Mouse (Mus musculus): Measurements from ENCODE around the gene Pgbd1. TPM values are rescaled to one million over a fixed set of nuclear protein-coding genes. Genes with fewer than 3 reads are reported as not detected.
A peak's percentile ranks its signal among the peaks of the same experiment; 100 is the strongest.

Pgbd1 gene
- polyA plus RNA-seq, 1 experiment from 2014 or later, result 5.9 TPM

DNA sequence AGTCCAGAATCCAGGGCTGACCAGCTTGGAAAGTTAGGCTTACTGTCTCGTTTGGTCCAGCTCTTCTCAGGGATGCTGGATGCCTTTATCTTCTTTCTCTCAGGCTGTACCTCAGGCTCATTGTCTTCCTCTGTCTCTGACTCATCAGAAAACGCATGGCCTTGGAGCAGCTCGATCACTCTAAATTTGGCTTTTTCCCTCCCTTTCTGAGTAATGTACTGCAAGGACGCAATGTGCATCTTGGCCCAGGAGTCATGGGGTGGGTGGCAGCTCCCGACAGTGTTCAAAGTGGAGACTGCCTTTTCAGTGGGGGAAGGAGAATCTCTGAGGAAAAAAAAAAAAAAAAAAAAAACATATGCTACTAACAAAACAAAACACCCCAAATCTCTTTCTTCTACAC, 17.6 kb downstream of the Pgbd1 start:
- H3K9me3 ChIP-seq (ENCODE audit: control insufficient read depth, low read length), result no peaks in the 10 kb centered on the region
- no peak overlapping the region for H3K27ac ChIP-seq (ENCODE audit: low read depth, low read length)
- no peaks in the 10 kb centered on the region for H3K4me1 ChIP-seq (replicated peaks; ENCODE audit: control insufficient read depth, insufficient read depth, low read length)
- no peaks in the 10 kb centered on the region for H3K27me3 ChIP-seq (ENCODE audit: control insufficient read depth, insufficient read depth, low read length)
- 70% methylated on average over 5 of the region's 5 CpGs for WGBS
- ATAC-seq (ENCODE audit: low FRiP score) (no peak), DNase-seq (ENCODE audit: low spot score) (no peak)
- no peaks in the 10 kb centered on the region for H3K36me3 ChIP-seq (ENCODE audit: control insufficient read depth, insufficient read depth, low read length)
- H3K9ac ChIP-seq (ENCODE audit: low read depth, low read length), result no peak overlapping the region
- H3K4me2 ChIP-seq (replicated peaks; ENCODE audit: low read depth, low read length), result no peak overlapping the region
- H3K4me3 ChIP-seq (ENCODE audit: low read depth, low read length), result no peak overlapping the region

DNA sequence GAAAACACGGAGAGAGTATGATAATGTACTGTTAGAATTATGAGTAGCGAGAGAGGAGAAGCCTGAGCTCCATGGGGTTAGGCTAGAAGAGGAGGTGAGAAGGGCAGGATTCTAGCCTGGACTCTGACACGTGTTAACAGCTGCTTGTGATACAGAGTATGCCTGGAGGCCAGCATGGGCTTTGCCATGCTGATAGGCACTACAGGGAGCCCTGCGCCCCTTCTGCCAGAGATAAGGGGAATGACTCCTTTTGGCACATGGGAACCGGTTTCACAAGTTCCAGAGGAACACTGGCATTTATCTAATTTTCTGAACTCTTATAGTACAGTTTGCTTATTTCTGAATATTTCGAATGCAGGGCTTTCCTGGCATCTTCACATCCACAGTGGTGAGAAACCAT, 22.0 kb downstream of the Pgbd1 start:
- Histone ChIP-seq H3K27me3 (ENCODE audit: control insufficient read depth, insufficient read depth, low read length) (no peaks in the 10 kb centered on the region), H3K27ac (ENCODE audit: low read depth, low read length) (no peak overlapping the region), H3K9me3 (ENCODE audit: control insufficient read depth, low read length) (no peaks in the 10 kb centered on the region), H3K4me2 (replicated peaks; ENCODE audit: low read depth, low read length) (no peak overlapping the region), H3K36me3 (ENCODE audit: control insufficient read depth, insufficient read depth, low read length) (no peaks in the 10 kb centered on the region), H3K4me3 (ENCODE audit: low read depth, low read length) (no peak overlapping the region), H3K4me1 (replicated peaks; ENCODE audit: control insufficient read depth, insufficient read depth, low read length) (no peaks in the 10 kb centered on the region), H3K9ac (ENCODE audit: low read depth, low read length) (no peak overlapping the region)
- DNase-seq (ENCODE audit: low spot score), result no peak
- no peak for ATAC-seq (ENCODE audit: low FRiP score)
- WGBS, result 69% methylated on average over 6 of the region's 6 CpGs

DNA sequence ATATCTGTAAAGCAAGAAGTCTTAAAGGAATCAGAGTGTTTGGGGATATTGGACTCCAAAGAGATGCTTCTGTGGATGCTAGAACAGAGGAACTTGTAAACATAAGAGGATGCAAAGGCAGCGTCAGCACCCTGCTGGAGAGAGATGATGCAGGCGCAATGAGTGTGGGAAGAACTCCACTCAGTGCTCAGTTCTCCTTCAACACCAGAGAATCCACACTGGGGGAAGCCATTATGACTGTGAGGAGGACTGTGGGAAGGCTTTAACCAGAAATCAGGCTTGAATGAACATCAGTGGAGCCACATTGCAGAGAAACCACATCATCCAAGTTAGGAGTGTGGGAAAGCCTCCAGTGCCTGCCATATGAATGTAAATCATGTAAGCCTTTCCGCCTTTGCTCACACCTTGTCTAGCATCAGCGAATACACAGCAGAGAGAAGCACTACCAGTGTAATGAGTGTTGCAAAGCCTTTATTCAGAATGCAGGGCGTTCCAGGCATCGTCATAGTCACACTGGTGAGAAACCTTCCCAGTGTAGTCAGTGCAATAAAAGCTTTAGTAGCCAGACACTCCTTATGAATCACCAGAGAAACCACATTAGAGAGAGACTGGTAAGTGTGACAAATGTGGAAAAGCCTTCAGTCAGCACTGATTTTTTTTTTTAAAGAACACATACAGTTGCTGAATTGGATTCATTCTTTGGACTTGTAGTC, 23.4 kb downstream of the Pgbd1 start:
- H3K4me3 ChIP-seq (ENCODE audit: low read depth, low read length), result no peak overlapping the region
- WGBS, result 81% methylated on average over 6 of the region's 6 CpGs
- ATAC-seq (ENCODE audit: low FRiP score), result no peak

DNA sequence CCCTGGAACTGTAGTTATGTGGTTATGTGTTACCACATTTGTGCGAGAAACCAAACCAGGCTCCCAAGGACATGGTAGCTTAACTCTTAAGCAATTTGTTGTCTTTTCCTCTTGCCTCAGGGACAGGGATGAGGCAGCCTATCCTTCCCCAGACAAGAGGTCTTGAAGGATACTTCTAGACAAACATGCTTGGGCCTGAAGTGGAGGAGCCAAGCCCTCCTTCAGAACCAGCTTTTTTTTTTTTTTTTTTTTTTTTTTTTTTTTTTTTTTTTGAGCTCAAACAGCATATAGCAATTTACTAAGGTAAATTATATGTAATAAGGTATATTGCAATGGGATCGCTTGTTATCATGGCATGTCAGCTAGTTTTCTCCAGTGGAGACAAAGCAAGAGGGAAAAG, 25.1 kb downstream of the Pgbd1 start:
- WGBS, result 92% methylated on average over 2 of the region's 2 CpGs
- no peaks in the 10 kb centered on the region for H3K27me3 ChIP-seq (ENCODE audit: control insufficient read depth, insufficient read depth, low read length)
- H3K9me3 ChIP-seq (ENCODE audit: control insufficient read depth, low read length), result no peaks in the 10 kb centered on the region
- no peaks in the 10 kb centered on the region for H3K4me1 ChIP-seq (replicated peaks; ENCODE audit: control insufficient read depth, insufficient read depth, low read length)
- no peak for ATAC-seq (ENCODE audit: low FRiP score)
- no peak for DNase-seq (ENCODE audit: low spot score)
- H3K4me2 ChIP-seq (replicated peaks; ENCODE audit: low read depth, low read length), result no peak overlapping the region
- no peaks in the 10 kb centered on the region for H3K36me3 ChIP-seq (ENCODE audit: control insufficient read depth, insufficient read depth, low read length)
- no peak overlapping the region for H3K27ac ChIP-seq (ENCODE audit: low read depth, low read length)
- no peak overlapping the region for H3K4me3 ChIP-seq (ENCODE audit: low read depth, low read length)
- H3K9ac ChIP-seq (ENCODE audit: low read depth, low read length), result no peak overlapping the region

More for the DNA sequence above, 23.4 kb downstream of the Pgbd1 start:
- no peak for DNase-seq (ENCODE audit: low spot score)
- H3K27me3 ChIP-seq (ENCODE audit: control insufficient read depth, insufficient read depth, low read length), result no peaks in the 10 kb centered on the region
- no peak overlapping the region for H3K4me2 ChIP-seq (replicated peaks; ENCODE audit: low read depth, low read length)
- H3K4me1 ChIP-seq (replicated peaks; ENCODE audit: control insufficient read depth, insufficient read depth, low read length), result no peaks in the 10 kb centered on the region
- no peaks in the 10 kb centered on the region for H3K36me3 ChIP-seq (ENCODE audit: control insufficient read depth, insufficient read depth, low read length)
- H3K27ac ChIP-seq (ENCODE audit: low read depth, low read length), result no peak overlapping the region
- H3K9ac ChIP-seq (ENCODE audit: low read depth, low read length), result no peak overlapping the region
- H3K9me3 ChIP-seq (ENCODE audit: control insufficient read depth, low read length), result no peaks in the 10 kb centered on the region

DNA sequence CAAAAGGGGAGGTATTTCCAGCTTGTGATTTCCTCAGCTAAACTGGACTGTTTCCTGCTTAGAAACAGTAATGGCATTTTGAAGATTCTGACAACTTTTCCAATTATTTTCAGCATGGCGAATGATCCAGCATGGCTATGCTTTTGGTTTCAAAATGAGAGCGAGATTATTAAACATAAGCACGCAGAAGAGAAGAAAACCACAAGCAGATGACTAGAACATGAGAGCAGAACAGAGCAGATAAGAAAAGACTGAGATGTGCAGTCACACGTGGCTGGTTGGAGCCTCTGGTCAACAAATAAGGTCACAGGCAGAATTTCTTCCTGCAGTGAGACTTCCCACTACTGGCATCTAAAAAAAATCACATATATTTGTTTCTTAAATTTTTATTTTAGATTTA, 25.6 kb downstream of the Pgbd1 start:
- Histone ChIP-seq H3K4me1 (replicated peaks; ENCODE audit: control insufficient read depth, insufficient read depth, low read length) (no peaks in the 10 kb centered on the region), H3K4me2 (replicated peaks; ENCODE audit: low read depth, low read length) (no peak overlapping the region), H3K36me3 (ENCODE audit: control insufficient read depth, insufficient read depth, low read length) (no peaks in the 10 kb centered on the region), H3K4me3 (ENCODE audit: low read depth, low read length) (no peak overlapping the region), H3K9me3 (ENCODE audit: control insufficient read depth, low read length) (no peaks in the 10 kb centered on the region), H3K27ac (ENCODE audit: low read depth, low read length) (no peak overlapping the region), H3K9ac (ENCODE audit: low read depth, low read length) (no peak overlapping the region), H3K27me3 (ENCODE audit: control insufficient read depth, insufficient read depth, low read length) (no peaks in the 10 kb centered on the region)
- DNase-seq (ENCODE audit: low spot score) (no peak), ATAC-seq (ENCODE audit: low FRiP score) (no peak)
- 84% methylated on average over 4 of the region's 4 CpGs for WGBS

DNA sequence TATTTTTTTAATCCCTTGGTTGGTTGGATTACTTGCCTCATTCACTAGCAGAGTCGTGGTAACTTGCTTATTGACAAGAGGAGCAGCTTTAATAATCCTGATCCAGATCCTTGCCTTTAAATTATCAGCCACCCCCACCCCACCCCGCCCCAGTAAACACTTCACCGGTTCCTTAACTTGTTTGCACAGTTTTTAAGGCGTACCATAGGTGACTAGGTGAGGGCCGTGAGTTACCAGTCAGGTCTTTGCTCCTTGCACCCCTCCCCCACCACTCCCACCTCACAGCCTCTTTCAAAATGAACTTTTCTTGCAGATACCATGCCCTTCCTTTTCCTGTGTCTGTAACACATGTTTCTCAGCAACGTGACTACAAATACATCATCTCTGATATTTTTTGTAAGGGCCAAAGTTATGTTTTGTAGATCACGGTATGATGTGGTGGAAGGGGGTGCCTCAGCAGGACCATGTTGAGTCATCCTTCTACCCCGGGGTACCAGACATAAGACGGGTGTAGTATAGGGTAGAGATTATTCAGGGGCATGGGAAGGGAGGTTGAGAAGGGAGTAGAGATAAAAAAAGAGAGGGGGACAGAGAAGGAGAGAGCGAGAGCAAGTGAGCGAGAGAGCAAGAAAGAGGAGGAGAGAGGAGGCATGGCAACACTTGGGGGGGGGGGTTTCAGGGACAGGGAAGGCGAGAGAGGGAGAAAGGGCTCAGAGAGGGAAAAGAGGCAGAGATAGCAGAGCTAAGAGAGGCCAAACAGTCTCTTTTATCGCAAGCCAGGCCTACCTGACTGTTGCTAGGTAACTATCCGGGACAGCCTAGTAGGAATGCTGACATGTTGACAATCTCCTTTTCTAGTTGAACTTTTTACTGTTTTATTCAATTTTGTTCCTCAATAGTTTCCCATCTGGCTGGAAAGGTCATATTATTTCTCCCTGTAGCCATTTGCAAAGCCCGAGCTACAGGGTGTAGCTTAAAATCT, 26.3 kb downstream of the Pgbd1 start:
- Histone ChIP-seq H3K36me3 (ENCODE audit: control insufficient read depth, insufficient read depth, low read length) (no peaks in the 10 kb centered on the region), H3K4me3 (ENCODE audit: low read depth, low read length) (no peak overlapping the region), H3K27ac (ENCODE audit: low read depth, low read length) (no peak overlapping the region), H3K9ac (ENCODE audit: low read depth, low read length) (no peak overlapping the region), H3K4me2 (replicated peaks; ENCODE audit: low read depth, low read length) (no peak overlapping the region), H3K27me3 (ENCODE audit: control insufficient read depth, insufficient read depth, low read length) (no peaks in the 10 kb centered on the region), H3K9me3 (ENCODE audit: control insufficient read depth, low read length) (no peaks in the 10 kb centered on the region), H3K4me1 (replicated peaks; ENCODE audit: control insufficient read depth, insufficient read depth, low read length) (no peaks in the 10 kb centered on the region)
- no peak for DNase-seq (ENCODE audit: low spot score)
- 70% methylated on average over 15 of the region's 15 CpGs for whole genome bisulfite sequencing
- no peak for ATAC-seq (ENCODE audit: low FRiP score)

DNA sequence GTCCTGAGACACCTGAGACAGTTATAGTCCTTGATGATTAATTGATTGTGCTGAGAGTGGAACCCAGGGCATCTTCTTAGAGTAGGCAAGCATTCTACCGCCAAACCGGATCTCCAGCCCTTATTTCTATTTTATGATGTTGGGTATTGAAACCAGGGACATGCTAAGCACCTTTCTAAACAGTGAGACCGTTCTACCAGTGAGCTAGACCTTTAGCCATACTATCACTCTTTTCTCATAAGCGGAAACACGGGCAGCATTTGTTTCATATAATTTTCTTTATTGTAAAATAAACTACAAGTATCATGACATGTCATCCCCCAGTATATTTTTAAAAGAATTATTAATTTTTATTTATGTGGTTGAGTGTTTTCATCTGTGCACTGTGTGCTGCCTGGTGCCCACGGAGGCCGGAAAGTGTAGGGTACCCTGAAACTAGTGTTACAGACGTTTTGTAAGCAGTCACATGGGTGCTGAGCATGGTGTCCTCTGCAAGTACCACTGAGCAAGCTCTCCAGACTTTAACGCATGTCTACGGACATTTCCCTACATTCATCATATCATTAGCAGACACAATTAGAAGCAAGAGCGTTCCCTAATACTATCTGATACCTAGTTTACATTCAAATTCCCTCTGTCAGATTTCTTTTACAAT, 31.9 kb downstream of the Pgbd1 start:
- Histone ChIP-seq H3K27me3 (ENCODE audit: control insufficient read depth, insufficient read depth, low read length) (no peaks in the 10 kb centered on the region), H3K9ac (ENCODE audit: low read depth, low read length) (peak overlapping the region; percentile 57), H3K36me3 (ENCODE audit: control insufficient read depth, insufficient read depth, low read length) (no peaks in the 10 kb centered on the region), H3K4me1 (replicated peaks; ENCODE audit: control insufficient read depth, insufficient read depth, low read length) (no peaks in the 10 kb centered on the region), H3K4me3 (ENCODE audit: low read depth, low read length) (peak overlapping the region; percentile 35), H3K9me3 (ENCODE audit: control insufficient read depth, low read length) (no peaks in the 10 kb centered on the region), H3K4me2 (replicated peaks; ENCODE audit: low read depth, low read length) (peak overlapping the region; percentile 74), H3K27ac (ENCODE audit: low read depth, low read length) (no peak overlapping the region)
- ATAC-seq (ENCODE audit: low FRiP score) (peak; percentile 81; the same call in 1 of the 2 replicates), DNase-seq (ENCODE audit: low spot score) (no peak)
- 55% methylated on average over 11 of the region's 11 CpGs for WGBS

DNA sequence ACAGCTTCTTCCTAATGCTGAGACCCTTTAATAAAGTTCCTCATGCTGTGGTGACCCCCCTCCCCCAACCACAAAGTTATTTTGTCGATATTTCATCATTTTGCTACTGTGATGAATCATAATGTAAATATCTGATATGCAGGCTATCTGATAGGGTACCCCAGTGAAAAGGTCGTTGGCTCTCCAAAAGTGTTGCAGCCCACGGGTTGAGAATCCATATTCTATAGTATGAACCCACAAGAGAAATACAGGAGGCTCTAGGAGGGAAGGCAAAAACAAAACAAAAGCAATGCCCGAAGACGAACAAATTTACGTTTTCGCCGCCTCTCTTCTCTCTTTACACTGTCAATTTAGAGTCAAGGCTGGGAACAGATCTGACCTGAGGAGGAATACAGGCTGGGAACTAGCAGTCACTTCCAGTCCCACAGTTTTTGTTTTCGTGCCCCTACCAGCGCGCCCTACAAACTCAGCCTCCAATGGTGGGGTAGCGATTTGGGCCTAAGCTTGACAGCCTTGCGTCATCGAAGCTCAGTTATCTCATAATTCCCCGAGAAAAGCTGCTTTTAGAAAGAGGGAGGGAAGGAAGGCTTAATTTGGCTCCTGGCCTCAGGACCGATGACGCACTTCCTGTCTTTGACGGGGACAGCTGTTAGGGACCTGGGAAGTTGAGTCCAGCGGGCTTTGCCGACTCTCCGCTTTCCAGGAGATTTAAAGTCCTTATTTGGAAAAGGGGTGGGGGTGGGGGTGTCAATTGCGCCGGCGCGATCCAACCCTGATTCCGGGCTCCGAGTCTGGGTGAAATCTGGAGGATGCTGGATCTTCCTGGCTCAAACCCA, 32.7 kb downstream of the Pgbd1 start:
- ATAC-seq (ENCODE audit: low FRiP score) (peak; percentile 94), DNase-seq (ENCODE audit: low spot score) (peak; percentile 80)
- H3K4me1 ChIP-seq (replicated peaks; ENCODE audit: control insufficient read depth, insufficient read depth, low read length), result no peaks in the 10 kb centered on the region
- H3K4me2 ChIP-seq (replicated peaks; ENCODE audit: low read depth, low read length), result peak overlapping the region; percentile 74
- H3K4me3 ChIP-seq (ENCODE audit: low read depth, low read length), result peak overlapping the region; percentile 35
- H3K27me3 ChIP-seq (ENCODE audit: control insufficient read depth, insufficient read depth, low read length), result no peaks in the 10 kb centered on the region
- WGBS, result 4% methylated on average over 27 of the region's 27 CpGs
- H3K27ac ChIP-seq (ENCODE audit: low read depth, low read length), result 0 out of 2 replicates have a peak overlapping the region, but pooled peaks have one; percentile 4
- peak overlapping the region; percentile 57 for H3K9ac ChIP-seq (ENCODE audit: low read depth, low read length)
- H3K36me3 ChIP-seq (ENCODE audit: control insufficient read depth, insufficient read depth, low read length), result no peaks in the 10 kb centered on the region
- no peaks in the 10 kb centered on the region for H3K9me3 ChIP-seq (ENCODE audit: control insufficient read depth, low read length)
